Mouse (Mus musculus): Measurements from ENCODE around the gene Gpm6b. TPM values are rescaled to one million over a fixed set of nuclear protein-coding genes. Genes with fewer than 3 reads are reported as not detected.

Gene Gpm6b
- polyA plus RNA-seq, 1 experiment = not detected

GRCm38 (mm10) chrX:166334516-166335136 lies 95.9 kb downstream of the Gpm6b start:
- TF ChIP-seq GATA1 (IDR thresholded peaks at IDR 0.05; ENCODE audit: low read length) = no peak

- TF ChIP-seq GATA1 (IDR thresholded peaks at IDR 0.05; ENCODE audit: low read length) = no peak
Observed at GRCm38 (mm10) chrX:166338353-166338752, 99.6 kb downstream of the Gpm6b start.

- TF ChIP-seq GATA1 (IDR thresholded peaks at IDR 0.05; ENCODE audit: low read length) = no peak
Observed at GRCm38 (mm10) chrX:166338784-166339520, 100.2 kb downstream of the Gpm6b start.

GRCm38 (mm10) chrX:166339911-166340310 lies 101.2 kb downstream of the Gpm6b start:
- TF ChIP-seq GATA1 (IDR thresholded peaks at IDR 0.05; ENCODE audit: low read length) = no peak

GRCm38 (mm10) chrX:166341795-166342194 lies 103.1 kb downstream of the Gpm6b start:
- no peak for TF ChIP-seq GATA1 (IDR thresholded peaks at IDR 0.05; ENCODE audit: low read length)

- no peak for TF ChIP-seq GATA1 (IDR thresholded peaks at IDR 0.05; ENCODE audit: low read length)
Observed at GRCm38 (mm10) chrX:166344228-166345015, 105.7 kb downstream of the Gpm6b start.

GRCm38 (mm10) chrX:166348086-166348485 lies 109.4 kb downstream of the Gpm6b start:
- TF ChIP-seq GATA1 (IDR thresholded peaks at IDR 0.05; ENCODE audit: low read length) = no peak

- no peak for TF ChIP-seq GATA1 (IDR thresholded peaks at IDR 0.05; ENCODE audit: low read length)
Observed at GRCm38 (mm10) chrX:166348634-166349033, 109.9 kb downstream of the Gpm6b start.

- no peak for TF ChIP-seq GATA1 (IDR thresholded peaks at IDR 0.05; ENCODE audit: low read length)
Observed at GRCm38 (mm10) chrX:166351790-166352189, 113.1 kb downstream of the Gpm6b start.

GRCm38 (mm10) chrX:166353412-166353811 lies 114.7 kb downstream of the Gpm6b start:
- no peak for TF ChIP-seq GATA1 (IDR thresholded peaks at IDR 0.05; ENCODE audit: low read length)

- no peak for TF ChIP-seq GATA1 (IDR thresholded peaks at IDR 0.05; ENCODE audit: low read length)
Observed at GRCm38 (mm10) chrX:166354913-166355312, 116.2 kb downstream of the Gpm6b start.

- no peak for TF ChIP-seq GATA1 (IDR thresholded peaks at IDR 0.05; ENCODE audit: low read length)
Observed at GRCm38 (mm10) chrX:166356276-166356675, 117.6 kb downstream of the Gpm6b start.

GRCm38 (mm10) chrX:166358955-166359354 lies 120.2 kb downstream of the Gpm6b start:
- no peak for TF ChIP-seq GATA1 (IDR thresholded peaks at IDR 0.05; ENCODE audit: low read length)

- no peak for TF ChIP-seq GATA1 (IDR thresholded peaks at IDR 0.05; ENCODE audit: low read length)
Observed at GRCm38 (mm10) chrX:166359927-166360440, 121.3 kb downstream of the Gpm6b start.

- no peak for TF ChIP-seq GATA1 (IDR thresholded peaks at IDR 0.05; ENCODE audit: low read length)
Observed at GRCm38 (mm10) chrX:166360455-166360854, 121.7 kb downstream of the Gpm6b start.

All from G1E-ER4 (cell line).